Mouse (Mus musculus) bone marrow macrophage, adult 2 months (primary cell): ENCODE data around the gene Pnpla2.

ENCODE experiments used
- CTCF ChIP-seq: IDR thresholded peaks from 2 replicates; pipeline ENCODE4 v1.5.1; 2012; ENCODE audit warnings: low read depth, mild to moderate bottlenecking, low read length, moderate library complexity
- POLR2A ChIP-seq: IDR thresholded peaks from 2 replicates; pipeline ENCODE4 v1.6.1; 2012; ENCODE audit warnings: mild to moderate bottlenecking, low read depth, low read length, borderline replicate concordance

GRCm38 (mm10) chr7:141502556-141502905 is 47.5 kb downstream of the Pnpla2 start:
- TF ChIP-seq CTCF: no peak
- TF ChIP-seq POLR2A: no peak
